Mouse (Mus musculus): Measurements from ENCODE around the gene Fam166b. TPM values are rescaled to one million over a fixed set of nuclear protein-coding genes. Genes with fewer than 3 reads are reported as not detected.

Fam166b gene
- polyA plus RNA-seq, 1 experiment from 2014 or later: 0.28 TPM

DNA sequence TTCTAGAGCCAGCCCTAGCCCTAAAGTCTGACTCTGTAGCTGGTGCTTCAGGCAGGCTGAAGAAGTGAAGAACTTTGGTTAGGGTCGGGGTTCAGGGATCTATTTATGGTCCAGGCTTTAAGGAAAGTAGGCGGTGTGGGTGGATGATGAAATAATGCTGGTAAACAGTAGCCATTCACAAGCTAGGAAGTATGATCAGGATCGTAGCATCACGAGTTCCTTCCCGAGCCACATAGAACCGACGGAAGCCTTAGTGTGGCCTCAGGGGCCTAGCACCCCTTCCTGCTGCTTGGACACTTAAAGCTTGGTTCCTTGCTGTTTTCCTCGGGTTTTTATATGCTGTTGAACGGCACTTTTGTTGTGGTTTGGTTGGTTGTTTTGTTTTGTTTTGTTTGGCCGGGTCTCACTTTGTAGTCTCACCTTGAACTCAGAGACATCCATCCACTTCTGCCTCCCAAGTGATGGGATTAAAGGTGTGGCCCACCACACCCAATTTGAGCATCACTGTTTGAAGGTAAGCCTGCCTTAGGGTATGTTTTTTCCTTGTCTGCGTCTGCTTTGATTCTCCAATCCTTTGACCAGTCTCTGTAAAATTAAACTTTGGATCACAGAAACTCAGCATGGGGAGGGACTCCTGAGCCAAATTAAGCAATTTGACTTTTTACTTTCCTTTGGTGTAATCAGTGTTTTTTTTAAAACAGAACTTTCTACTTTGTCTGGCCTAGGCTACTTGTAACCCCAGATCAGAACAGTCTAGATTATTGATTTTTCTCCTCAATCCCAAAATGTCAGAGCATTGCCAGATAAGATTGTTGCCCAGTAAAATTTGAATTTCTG is 45.5 kb downstream of the Fam166b start:
- DNase-seq (ENCODE audit: low spot score): no peak
- H3K4me1 ChIP-seq (replicated peaks; ENCODE audit: control insufficient read depth, insufficient read depth, low read length): peaks cover 7% of the 10 kb centered on the region
- 79% methylated on average over 11 of the region's 11 CpGs for WGBS
- H3K27ac ChIP-seq (ENCODE audit: low read depth, low read length): no peak overlapping the region
- H3K36me3 ChIP-seq (ENCODE audit: control insufficient read depth, insufficient read depth, low read length): no peaks in the 10 kb centered on the region
- H3K4me2 ChIP-seq (ENCODE audit: low read depth, low read length, severe bottlenecking): no peak overlapping the region
- ATAC-seq (replicated peaks; ENCODE audit: low FRiP score): no peak
- no peaks in the 10 kb centered on the region; the same call in 1 of the 2 replicates for H3K27me3 ChIP-seq (ENCODE audit: control insufficient read depth, insufficient read depth, low read length)
- no peaks in the 10 kb centered on the region for H3K9me3 ChIP-seq (ENCODE audit: control insufficient read depth, low read length)
- H3K9ac ChIP-seq (ENCODE audit: low read length): no peak overlapping the region
- no peak overlapping the region for H3K4me3 ChIP-seq (ENCODE audit: low read depth, low read length)

DNA sequence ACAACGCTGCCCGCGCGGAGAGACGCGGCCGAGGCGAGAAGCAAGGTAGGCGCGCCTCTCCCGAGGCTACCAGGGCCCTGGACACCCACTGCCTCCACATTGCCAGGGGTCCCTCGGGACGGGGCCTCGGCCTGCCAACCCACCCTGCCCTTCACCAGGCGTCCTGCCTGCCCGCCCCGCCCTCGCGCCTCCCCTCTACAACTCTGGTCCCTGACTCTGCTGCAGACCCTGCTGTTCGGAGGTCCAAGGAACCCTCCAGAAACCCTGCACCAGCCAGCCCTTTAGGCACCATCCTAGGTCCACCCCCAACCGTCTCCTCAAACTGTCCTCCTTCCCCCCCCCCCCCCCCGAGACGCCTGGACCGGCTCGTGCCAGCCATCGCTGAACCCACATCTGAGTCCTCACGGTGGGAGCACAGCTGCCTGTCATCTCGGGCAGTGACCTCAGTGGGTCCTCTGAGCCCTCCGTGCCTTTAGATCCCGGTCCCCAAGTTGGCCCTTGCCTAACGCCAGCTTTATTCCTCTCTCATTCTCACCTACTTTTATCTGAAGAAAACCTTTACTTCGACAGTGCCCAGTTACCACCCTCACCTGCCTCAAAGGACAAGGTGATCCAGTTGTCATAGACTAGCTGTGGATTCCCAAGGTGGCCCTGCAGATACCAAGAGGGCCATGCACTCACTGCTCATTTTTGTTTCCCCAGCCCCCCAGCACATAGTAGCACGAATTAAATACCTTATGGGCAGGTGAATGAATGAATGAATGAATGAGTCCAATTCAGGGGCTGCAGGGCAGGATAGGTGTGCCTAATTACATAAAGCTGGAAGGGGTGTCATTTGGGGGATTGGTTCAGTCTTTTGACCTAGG is 46.5 kb downstream of the Fam166b start:
- Histone ChIP-seq H3K36me3 (ENCODE audit: control insufficient read depth, insufficient read depth, low read length) (no peaks in the 10 kb centered on the region), H3K9ac (ENCODE audit: low read length) (peak overlapping the region; percentile 79), H3K27ac (ENCODE audit: low read depth, low read length) (no peak overlapping the region), H3K4me3 (ENCODE audit: low read depth, low read length) (peak overlapping the region; percentile 61), H3K27me3 (ENCODE audit: control insufficient read depth, insufficient read depth, low read length) (no peaks in the 10 kb centered on the region; the same call in 1 of the 2 replicates), H3K9me3 (ENCODE audit: control insufficient read depth, low read length) (no peaks in the 10 kb centered on the region), H3K4me1 (replicated peaks; ENCODE audit: control insufficient read depth, insufficient read depth, low read length) (peaks cover 7% of the 10 kb centered on the region), H3K4me2 (ENCODE audit: low read depth, low read length, severe bottlenecking) (peak overlapping the region; percentile 84)
- ATAC-seq (replicated peaks; ENCODE audit: low FRiP score): peak; percentile 84
- WGBS: 10% methylated on average over 22 of the region's 33 CpGs
- DNase-seq (ENCODE audit: low spot score): no peak

DNA sequence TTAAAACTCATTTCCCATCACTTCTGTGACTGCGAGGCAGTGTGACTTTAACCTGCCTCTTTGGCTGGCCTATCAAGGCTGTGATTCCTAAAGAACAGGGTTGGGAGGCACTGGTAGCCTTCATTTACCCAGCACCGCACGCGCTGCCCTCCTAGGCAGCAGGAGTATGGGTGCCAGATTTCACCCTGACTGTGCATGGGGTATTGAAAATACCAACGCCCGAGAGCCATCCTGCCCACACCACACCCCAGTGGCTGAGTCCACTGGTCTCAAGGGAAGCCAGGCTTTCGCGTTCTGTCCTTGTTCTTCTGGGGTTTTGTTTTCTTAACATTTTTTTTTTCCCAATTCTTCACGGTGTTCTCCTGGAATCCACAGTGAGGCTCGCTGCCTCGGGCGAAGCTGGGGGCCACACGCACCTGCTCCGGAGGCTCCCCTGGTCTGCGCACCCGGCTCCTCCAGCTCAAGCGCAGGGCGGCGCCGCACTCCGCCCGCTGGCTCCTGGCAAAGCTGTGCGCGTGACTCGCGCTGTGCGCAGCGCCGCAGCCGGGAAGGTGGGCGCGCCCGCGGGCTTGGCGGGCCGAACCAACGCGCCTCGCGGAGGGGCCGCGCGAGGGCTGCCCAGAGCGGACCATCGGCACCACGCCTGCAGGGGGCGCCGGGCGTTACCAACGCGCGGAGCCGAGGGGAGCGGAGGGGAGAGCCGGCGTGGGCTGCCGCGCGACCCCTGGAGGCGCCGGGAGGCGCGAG is 47.4 kb downstream of the Fam166b start, which contains the start of gene Rusc2:
Gene Rusc2 (plus strand): TSS at position 572 of the 747 bp plus-strand sequence.
- WGBS: 1% methylated on average over 63 of the region's 63 CpGs
- Histone ChIP-seq H3K4me2 (ENCODE audit: low read depth, low read length, severe bottlenecking) (peak within 1 kb of the TSS; percentile 84), H3K27me3 (ENCODE audit: control insufficient read depth, insufficient read depth, low read length) (no peaks in the 10 kb centered on the region; the same call in 1 of the 2 replicates), H3K4me3 (ENCODE audit: low read depth, low read length) (peak within 1 kb of the TSS; percentile 61), H3K27ac (ENCODE audit: low read depth, low read length) (no peak within 1 kb of the TSS), H3K9ac (ENCODE audit: low read length) (peak within 1 kb of the TSS; percentile 79), H3K4me1 (replicated peaks; ENCODE audit: control insufficient read depth, insufficient read depth, low read length) (peaks cover 7% of the 10 kb centered on the region), H3K36me3 (ENCODE audit: control insufficient read depth, insufficient read depth, low read length) (no peaks in the 10 kb centered on the region), H3K9me3 (ENCODE audit: control insufficient read depth, low read length) (no peaks in the 10 kb centered on the region)
- ATAC-seq (replicated peaks; ENCODE audit: low FRiP score) (peak; percentile 93), DNase-seq (ENCODE audit: low spot score) (peak; percentile 95)

DNA sequence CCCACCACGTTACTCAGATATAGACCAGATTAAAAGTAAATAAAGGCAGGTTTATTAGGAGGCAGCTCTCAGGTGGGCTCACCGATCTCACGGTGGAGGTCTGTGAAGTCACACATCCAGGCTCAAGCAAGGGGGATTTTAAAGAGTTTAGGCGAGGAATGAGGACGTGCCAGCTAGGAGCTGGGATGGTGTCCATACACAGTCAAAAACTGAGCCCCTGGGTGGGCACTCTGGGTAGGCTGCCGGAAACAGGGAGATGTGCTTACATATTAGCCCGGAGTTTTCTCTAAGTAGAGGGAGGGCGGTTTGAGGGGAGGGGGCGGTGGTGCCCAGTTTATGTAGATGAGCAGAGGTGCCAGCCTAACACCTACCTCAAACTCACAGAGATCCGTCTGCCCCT is 48.0 kb downstream of the Fam166b start:
- H3K4me3 ChIP-seq (ENCODE audit: low read depth, low read length): peak overlapping the region; percentile 61
- no peak overlapping the region for H3K27ac ChIP-seq (ENCODE audit: low read depth, low read length)
- ATAC-seq (replicated peaks; ENCODE audit: low FRiP score) (peak; percentile 16; the same call in 1 of the 2 replicates), DNase-seq (ENCODE audit: low spot score) (no peak)
- H3K27me3 ChIP-seq (ENCODE audit: control insufficient read depth, insufficient read depth, low read length): no peaks in the 10 kb centered on the region; the same call in 1 of the 2 replicates
- peaks cover 7% of the 10 kb centered on the region for H3K4me1 ChIP-seq (replicated peaks; ENCODE audit: control insufficient read depth, insufficient read depth, low read length)
- no peaks in the 10 kb centered on the region for H3K9me3 ChIP-seq (ENCODE audit: control insufficient read depth, low read length)
- peak overlapping the region; percentile 84 for H3K4me2 ChIP-seq (ENCODE audit: low read depth, low read length, severe bottlenecking)
- WGBS: 62% methylated on average over 10 of the region's 10 CpGs
- H3K36me3 ChIP-seq (ENCODE audit: control insufficient read depth, insufficient read depth, low read length): no peaks in the 10 kb centered on the region
- H3K9ac ChIP-seq (ENCODE audit: low read length): peak overlapping the region; percentile 79

DNA sequence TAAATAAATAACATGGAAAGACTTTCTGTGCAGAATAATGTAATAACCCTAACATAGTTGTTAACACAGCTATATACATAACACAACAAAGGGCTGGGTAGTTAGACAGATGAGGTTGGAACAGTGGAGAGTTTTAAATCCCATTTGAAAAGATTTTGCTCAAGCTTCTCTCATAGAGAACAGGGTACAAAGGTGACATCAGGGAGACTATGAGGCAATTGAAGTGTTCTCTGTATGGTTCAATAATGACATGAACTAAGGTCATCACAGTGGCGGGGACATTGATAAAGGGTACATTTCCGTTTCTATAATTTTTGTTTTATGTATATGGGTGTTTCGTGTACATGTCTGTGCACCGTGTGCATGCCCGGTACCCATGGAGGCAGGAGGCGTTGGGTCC is 49.3 kb downstream of the Fam166b start:
- no peak overlapping the region for H3K4me2 ChIP-seq (ENCODE audit: low read depth, low read length, severe bottlenecking)
- WGBS: 95% methylated on average over 6 of the region's 6 CpGs
- H3K27ac ChIP-seq (ENCODE audit: low read depth, low read length): no peak overlapping the region
- no peak overlapping the region for H3K4me3 ChIP-seq (ENCODE audit: low read depth, low read length)
- H3K27me3 ChIP-seq (ENCODE audit: control insufficient read depth, insufficient read depth, low read length): no peaks in the 10 kb centered on the region; the same call in 1 of the 2 replicates
- ATAC-seq (replicated peaks; ENCODE audit: low FRiP score) (no peak), DNase-seq (ENCODE audit: low spot score) (no peak)
- no peaks in the 10 kb centered on the region for H3K36me3 ChIP-seq (ENCODE audit: control insufficient read depth, insufficient read depth, low read length)
- H3K4me1 ChIP-seq (replicated peaks; ENCODE audit: control insufficient read depth, insufficient read depth, low read length): peaks cover 7% of the 10 kb centered on the region
- H3K9ac ChIP-seq (ENCODE audit: low read length): no peak overlapping the region
- no peaks in the 10 kb centered on the region for H3K9me3 ChIP-seq (ENCODE audit: control insufficient read depth, low read length)

Other genes starting within 250 kb of the Fam166b start
- 0.20 and 0.60 TPM in 2 replicates for gene Atp8b5, start 162.0 kb downstream of the Fam166b start, polyA plus RNA-seq (2014; fragmentation: Nextera tagmentation; extraction: Ambion mirVana)
- gene Rusc2, start 47.2 kb downstream of the Fam166b start, polyA plus RNA-seq (2014; fragmentation: Nextera tagmentation; extraction: Ambion mirVana): 11.6 and 12.4 TPM in 2 replicates
- gene Tesk1, start 12.8 kb upstream of the Fam166b start, polyA plus RNA-seq (2014; fragmentation: Nextera tagmentation; extraction: Ambion mirVana): 9.3 and 10.7 TPM in 2 replicates
- 2.6 and 4.8 TPM in 2 replicates for gene Cd72, start 25.5 kb upstream of the Fam166b start, polyA plus RNA-seq (2014; fragmentation: Nextera tagmentation; extraction: Ambion mirVana)
- gene Sit1, start 54.6 kb upstream of the Fam166b start, polyA plus RNA-seq (2014; fragmentation: Nextera tagmentation; extraction: Ambion mirVana): not detected in 2 replicates
- gene Ccdc107, start 63.8 kb upstream of the Fam166b start, polyA plus RNA-seq (2014; fragmentation: Nextera tagmentation; extraction: Ambion mirVana): 50.3 and 54.3 TPM in 2 replicates
- 55.3 and 61.1 TPM in 2 replicates for gene Arhgef39, start 70.6 kb upstream of the Fam166b start, polyA plus RNA-seq (2014; fragmentation: Nextera tagmentation; extraction: Ambion mirVana)
- 0.52 and 0.87 TPM in 2 replicates for gene Car9, start 77.8 kb upstream of the Fam166b start, polyA plus RNA-seq (2014; fragmentation: Nextera tagmentation; extraction: Ambion mirVana)
- gene Tpm2, start 94.6 kb upstream of the Fam166b start, polyA plus RNA-seq (2014; fragmentation: Nextera tagmentation; extraction: Ambion mirVana): 46.7 and 52.7 TPM in 2 replicates
- 42.8 and 45.6 TPM in 2 replicates for gene Creb3, start 133.2 kb upstream of the Fam166b start, polyA plus RNA-seq (2014; fragmentation: Nextera tagmentation; extraction: Ambion mirVana)
- 45.9 and 46.7 TPM in 2 replicates for gene Tln1, start 133.6 kb upstream of the Fam166b start, polyA plus RNA-seq (2014; fragmentation: Nextera tagmentation; extraction: Ambion mirVana)
- gene Rgp1, start 149.6 kb upstream of the Fam166b start, polyA plus RNA-seq (2014; fragmentation: Nextera tagmentation; extraction: Ambion mirVana): 26.0 and 38.7 TPM in 2 replicates
- gene Gba2, start 149.7 kb upstream of the Fam166b start, polyA plus RNA-seq (2014; fragmentation: Nextera tagmentation; extraction: Ambion mirVana): 31.0 and 32.4 TPM in 2 replicates
- 1.9 and 2.8 TPM in 2 replicates for gene Msmp, start 155.4 kb upstream of the Fam166b start, polyA plus RNA-seq (2014; fragmentation: Nextera tagmentation; extraction: Ambion mirVana)
- 9.8 and 10.8 TPM in 2 replicates for gene Npr2, start 202.8 kb upstream of the Fam166b start, polyA plus RNA-seq (2014; fragmentation: Nextera tagmentation; extraction: Ambion mirVana)
- gene Spag8, start 224.5 kb upstream of the Fam166b start, polyA plus RNA-seq (2014; fragmentation: Nextera tagmentation; extraction: Ambion mirVana): 1.7 and 2.3 TPM in 2 replicates
- gene Hint2, start 227.3 kb upstream of the Fam166b start, polyA plus RNA-seq (2014; fragmentation: Nextera tagmentation; extraction: Ambion mirVana): 64.1 and 66.8 TPM in 2 replicates
- gene Tmem8b, start 239.8 kb upstream of the Fam166b start, polyA plus RNA-seq (2014; fragmentation: Nextera tagmentation; extraction: Ambion mirVana): 5.2 and 6.4 TPM in 2 replicates
- gene Fam221b, start 240.0 kb upstream of the Fam166b start, polyA plus RNA-seq (2014; fragmentation: Nextera tagmentation; extraction: Ambion mirVana): 2.5 and 2.7 TPM in 2 replicates

Measured in forebrain, embryonic 11.5 days (tissue).